Mouse (Mus musculus): ENCODE measurements around the gene Gsc.
A peak's percentile ranks its signal among the peaks of the same experiment; 100 is the strongest.
"Not testable (repeated sequence)": the region's sequence is repeated elsewhere in the genome, so short reads cannot be mapped to it uniquely, and the experiment has no call there.

The Gsc gene

DNA sequence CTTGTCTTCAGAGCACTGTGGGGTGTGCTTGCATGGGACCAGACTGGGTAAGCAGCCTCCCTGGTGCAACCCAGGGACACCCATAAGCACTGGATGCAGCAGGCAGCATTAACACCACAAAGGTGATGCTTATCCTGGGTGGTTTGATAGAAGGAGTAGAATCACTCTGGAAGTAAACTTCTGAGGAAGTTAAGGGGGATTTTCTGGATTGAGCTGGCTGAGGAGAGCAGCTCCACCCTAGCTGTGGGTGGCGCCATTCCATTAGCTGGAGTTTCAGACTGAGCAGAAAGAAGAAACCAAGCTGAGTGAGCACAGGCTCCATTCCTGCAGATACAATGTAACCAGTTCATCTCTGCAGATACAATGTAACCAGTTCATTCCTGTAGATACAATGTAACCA lies 20.1 kb downstream of the Gsc start:
- no peak for DNase-seq (ENCODE audit: low read depth)

DNA sequence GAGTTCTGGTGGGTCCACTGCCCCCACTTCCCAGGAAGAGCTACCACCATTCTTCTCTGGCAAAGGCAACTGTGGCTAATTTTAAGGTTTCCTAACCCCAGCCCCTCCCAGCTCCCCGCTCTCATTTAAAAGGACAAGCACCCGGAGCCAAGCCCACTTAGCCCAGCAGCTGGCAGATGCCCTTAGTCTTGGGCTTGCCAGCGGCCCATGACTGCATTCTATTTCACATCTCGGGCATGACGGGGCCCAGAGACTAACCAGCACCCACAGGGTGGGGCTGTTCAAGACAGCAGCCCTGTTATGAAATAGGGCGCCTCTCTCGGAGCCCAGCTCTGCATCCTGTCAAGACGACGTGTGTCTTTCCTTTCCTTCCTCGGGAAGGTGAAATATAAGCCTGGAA lies 22.9 kb downstream of the Gsc start:
- DNase-seq (ENCODE audit: low read depth), result no peak

DNA sequence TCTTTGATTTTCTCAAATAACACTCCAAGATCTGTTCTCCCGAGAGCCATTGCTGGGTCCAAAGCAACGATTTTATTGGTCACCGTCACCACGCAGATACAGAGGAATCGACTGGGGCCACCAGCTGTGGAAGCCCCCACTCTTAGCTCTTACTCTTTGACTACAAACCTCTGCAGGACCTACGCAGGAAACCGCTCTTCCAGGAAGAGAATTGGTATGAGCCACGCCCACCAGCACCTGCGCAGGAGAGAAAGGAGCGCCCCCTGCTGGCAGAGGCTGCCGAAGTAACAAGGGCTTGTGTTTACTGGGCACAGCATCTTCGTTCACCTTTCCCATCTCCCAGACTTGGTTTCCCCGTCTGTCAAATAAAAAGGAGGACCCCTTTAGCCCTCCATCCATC lies 25.0 kb downstream of the Gsc start:
- peak; percentile 15 for DNase-seq (ENCODE audit: low read depth)

DNA sequence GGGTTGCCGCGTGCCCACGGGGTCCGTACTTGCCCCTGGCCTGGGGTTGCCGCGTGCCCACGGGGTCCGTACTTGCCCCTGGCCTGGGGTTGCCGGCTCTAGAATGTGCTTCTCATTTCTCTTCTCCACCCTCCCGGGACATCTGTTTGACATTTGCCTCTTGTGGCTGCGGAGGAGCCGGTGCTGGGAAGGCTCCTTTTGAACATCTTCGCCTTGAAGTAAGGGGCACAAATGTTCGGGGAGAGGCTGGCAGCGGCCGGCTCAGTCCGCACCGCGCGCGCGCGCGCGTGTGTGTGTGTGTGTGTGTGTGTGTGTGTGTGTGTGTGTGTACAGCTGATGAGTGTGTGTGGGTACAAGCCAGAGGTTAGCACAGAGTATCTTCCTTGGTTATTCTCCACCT lies 26.1 kb downstream of the Gsc start:
- DNase-seq (ENCODE audit: low read depth), result not testable (repeated sequence)

DNA sequence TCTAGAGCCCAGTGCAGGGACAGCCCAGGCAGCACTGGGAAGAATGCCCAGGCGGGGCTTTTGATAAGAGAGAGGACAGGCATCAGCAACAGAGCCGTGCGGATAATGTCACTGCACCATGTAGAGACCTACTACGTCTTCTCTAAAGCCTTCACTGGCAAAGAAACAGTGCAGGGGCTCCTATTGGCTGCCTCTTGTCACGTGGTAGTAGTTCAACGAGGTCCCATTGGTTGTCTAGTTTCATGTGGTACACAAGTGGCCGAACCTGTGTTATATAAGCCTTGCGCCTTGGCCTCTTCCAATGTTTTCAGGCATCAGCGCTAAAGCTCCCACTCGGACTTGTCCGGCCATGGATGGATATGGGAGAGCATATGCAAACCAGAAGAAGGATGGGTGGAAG lies 29.4 kb downstream of the Gsc start:
- DNase-seq (ENCODE audit: low read depth), result no peak

DNA sequence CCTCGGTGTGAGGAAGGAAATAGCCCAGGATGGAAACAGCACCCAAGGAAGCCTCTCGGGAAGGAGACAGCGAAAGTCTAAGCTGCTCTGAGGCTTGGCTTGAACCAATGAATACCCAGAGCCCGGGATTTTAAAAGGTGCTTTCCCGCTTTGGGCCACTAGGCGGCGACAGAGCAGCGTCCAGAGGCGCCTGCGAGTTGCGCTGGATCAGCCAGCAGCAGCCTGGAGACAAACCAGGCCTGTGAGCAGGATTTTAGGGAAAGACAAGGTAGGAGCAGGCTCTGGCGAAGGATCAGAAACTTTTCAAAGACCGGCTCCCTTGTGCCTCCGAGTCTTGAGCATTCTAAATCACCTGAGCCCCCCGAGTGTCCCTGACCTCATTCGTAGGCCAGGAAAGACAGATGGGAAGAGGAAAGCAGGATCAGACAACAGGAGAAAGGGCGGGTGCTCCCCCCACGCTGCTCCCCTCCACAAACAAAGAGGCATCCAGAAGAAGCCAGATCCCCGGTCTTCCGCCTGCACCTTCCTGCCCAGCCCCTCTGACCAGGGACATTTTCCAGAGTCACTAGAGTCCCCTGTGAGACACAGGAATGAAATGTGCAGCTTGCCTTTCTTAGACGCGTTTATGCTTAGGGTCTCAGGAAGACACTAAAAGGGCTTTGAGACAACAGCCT lies 32.9 kb downstream of the Gsc start:
- DNase-seq (ENCODE audit: low read depth), result peak; percentile 24

DNA sequence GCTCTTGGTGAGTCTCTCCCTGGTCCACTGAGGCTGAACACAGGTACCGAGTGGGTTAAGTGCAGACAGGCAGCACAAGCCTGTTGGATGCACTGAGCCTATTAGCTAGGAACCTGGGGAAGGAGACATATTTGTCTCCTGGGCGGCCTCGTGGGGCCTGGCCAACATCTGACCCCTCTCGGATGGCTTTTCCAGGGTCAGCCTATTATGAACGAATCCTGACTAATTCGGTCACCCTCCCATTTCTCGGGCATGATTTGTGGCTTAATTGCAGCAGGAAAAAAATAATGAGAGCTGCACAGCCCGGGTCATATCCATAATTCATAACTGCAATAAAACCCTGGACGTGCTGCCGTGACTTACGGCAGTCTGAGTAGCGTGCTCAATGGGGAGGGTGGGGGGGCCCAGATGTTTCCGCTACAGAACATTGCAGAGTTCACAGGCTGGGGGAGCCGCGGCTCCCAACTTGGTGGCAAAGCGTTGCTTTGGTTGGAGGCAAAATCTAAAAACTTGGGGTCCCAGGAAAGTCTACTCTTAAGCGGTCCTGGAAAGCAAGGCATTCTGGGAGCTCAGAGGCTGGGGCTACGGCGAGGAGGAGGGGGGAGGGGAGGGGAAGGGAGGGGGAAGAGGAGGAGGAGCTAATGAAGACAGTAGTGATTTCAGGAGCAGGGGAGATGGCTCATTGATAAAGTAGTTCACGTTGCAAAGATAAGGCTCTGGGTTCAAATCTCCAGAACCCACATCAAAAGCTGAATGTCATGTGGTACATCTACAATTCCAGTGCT lies 39.0 kb downstream of the Gsc start:
- no peak for DNase-seq (ENCODE audit: low read depth)

DNA sequence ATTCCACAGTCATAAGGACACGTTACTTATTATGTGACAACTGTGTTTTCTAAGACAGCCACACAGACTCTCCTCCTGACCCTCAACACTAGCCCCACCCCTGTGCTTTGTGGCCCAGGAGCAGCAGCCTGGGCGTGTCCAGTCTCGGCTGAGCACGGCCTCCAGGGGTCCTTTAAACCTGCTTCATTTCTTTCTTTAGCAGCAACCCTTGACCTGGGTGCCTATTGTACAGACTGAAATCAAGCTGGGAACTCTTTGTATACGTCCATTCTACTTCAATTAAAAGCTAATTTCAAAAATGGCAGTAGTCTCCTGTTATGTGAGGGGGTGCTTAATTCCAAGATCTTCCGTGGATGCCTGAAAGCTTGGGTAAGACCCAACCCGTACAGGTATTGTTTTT lies 39.9 kb downstream of the Gsc start:
- DNase-seq (ENCODE audit: low read depth), result no peak

DNA sequence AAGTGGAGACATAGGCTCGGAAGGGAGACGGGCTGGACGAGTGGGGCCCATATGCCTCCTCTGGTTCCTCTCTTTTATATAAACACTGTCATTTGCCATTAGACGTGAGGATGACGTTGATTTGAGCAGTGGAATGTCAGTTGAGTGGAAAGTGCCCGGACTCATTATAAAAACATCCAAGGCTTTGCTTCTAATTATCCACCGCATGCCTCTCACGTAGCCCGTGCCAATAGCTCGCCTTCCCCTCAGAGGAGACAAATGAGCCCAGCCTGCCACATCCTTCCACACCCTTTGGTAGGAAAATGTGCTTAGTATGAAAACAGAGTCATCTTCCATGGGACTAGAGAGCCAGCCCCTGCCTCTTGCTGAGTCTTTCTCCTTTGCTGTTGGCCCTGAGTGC lies 41.8 kb downstream of the Gsc start:
- DNase-seq (ENCODE audit: low read depth), result no peak

DNA sequence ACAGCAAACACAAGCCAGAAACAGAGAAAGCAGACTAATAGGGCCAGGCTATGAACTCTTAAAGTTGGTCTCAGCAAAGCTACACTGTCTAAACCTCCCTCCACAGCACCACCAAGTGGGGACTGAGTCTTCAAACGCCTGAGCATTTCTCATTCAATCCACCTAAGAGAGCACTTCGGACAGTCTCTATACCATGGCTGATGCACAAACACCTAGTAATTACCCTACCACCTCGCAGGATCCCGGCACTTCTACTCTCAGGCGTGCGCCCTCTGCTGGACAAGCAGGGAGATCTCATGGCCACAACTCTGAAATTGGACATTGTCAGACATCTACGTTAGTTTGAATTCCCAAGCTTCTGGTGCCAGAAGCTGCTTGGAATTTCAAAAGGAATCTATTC lies 46.2 kb downstream of the Gsc start:
- peak; percentile 32 for DNase-seq (ENCODE audit: low read depth)

DNA sequence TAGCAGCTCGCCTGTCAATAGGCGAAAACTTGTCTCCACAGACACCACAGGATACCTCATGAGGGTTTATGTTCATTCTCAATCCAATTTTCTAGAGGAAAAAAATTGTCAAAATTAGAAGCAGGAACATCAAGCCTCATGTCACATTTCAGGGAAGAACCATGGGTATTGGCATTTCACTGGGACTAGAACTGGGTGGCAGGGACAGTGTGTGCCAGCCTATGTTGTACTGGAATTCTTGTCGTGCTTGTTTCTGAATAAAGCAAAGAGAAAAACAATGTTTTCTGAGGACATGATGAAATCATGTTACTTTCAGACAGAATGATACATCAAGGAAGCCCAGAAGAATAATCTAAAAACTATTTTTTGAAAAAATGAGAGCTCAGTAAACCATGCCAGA lies 47.5 kb downstream of the Gsc start:
- DNase-seq (ENCODE audit: low read depth), result no peak

DNA sequence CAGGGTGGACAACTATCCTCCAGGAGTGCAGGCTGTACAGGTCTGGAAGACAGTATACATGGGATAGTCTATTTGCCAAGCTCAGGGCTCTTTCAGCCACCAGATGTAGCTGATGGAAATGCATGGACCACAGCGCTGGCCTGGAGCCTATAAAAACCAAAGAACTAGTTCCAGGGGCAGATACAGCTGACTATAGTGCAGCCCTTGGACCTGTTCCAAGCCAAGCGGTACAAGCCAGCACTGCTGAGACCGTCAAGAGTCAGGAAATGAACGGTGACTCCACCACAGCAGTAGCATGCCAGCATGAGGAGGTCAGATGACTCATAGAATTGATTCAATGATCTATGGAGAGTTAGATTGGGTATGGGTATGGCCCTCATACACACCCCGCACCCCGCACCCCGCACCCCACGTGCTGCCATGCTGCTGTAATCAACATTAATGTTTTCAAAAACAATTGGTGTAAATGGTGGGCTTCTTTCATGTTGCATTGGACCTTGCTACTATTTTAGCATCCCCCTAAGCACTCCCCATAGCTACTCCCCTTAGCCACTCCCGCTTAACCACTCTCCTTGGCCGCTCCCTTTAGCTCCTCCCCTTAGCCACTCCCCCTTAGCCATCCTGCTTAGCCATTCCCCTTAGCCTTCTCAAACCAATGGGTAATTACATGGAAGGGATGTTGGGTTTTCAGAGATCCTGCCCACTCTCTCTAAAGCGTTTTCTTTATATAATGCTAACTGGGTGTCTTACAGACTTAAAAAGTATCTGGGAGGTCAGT lies 50.3 kb downstream of the Gsc start:
- no peak for DNase-seq (ENCODE audit: low read depth)

All from naive thymus-derived CD4-positive, alpha-beta T cell, adult 2 months (primary cell).